Mouse (Mus musculus) retina, embryonic 14.5 days (tissue): ENCODE results near the gene Ankfy1.
A peak's percentile ranks its signal among the peaks of the same experiment; 100 is the strongest.

Source experiments
- DNase-seq: peaks from one replicate; pipeline ENCODE4 v3.0.0-alpha.2; 2015; ENCODE audit warnings: low spot score

Gene Ankfy1

GRCm38 (mm10) chr11:72795455-72796295 is 105.9 kb downstream of the Ankfy1 start, which contains the start of the genes Cyb5d2 and Zzef1:
Gene Cyb5d2 (minus strand): TSS chr11:72796142.
Gene Zzef1 (plus strand): TSS chr11:72796226.
- DNase-seq, result peak; percentile 97

GRCm38 (mm10) chr11:72796296-72796687 is 106.5 kb downstream of the Ankfy1 start:
- no peak for DNase-seq

DNA sequence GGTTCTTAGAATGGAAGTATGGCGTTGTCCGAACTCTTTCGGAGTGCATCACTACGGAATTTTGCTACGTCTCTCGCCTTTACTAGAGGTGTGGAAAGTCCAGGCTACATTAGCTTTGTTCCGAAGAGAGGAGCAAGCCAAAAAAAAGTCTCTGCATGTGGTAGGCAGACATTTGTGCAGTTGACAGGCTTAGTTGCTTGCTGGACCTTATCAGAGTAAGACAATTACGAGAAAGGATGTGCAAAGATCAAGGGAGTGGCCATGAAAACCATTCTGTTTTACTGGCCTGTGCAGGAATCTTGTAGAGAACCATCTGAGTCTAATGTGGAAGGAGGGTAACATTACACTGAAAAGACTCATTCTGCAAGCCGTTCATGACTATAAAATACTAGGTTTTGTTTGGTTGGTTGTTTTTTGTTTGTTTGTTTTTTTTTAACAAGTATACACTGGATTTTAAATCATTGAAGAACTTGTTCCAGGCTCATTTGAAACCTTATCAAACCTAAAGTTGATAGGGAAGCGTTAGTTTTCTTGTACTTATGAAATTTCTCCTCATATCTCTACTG is 107.0 kb downstream of the Ankfy1 start:
- no peak for DNase-seq

GRCm38 (mm10) chr11:72798112-72798511 is 108.3 kb downstream of the Ankfy1 start:
- DNase-seq, result no peak

DNA sequence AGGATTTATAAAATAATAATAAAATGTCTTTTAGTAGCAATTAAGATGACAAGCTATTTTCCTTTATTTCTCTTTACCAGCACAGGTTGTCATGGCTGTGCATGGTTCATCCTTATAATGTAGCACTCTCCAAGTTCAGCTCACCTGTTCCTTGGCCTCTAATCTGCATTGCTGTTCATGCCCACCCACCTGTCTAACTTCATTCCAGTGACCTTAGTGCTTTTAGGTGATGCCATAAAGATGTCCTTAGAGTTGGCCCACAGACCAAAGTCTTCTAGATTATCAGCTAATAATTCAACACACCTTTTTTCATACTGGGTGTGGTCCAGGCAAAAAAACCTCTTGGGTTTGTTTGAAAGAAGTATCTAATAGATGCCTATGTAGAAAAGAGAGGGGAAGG is 111.4 kb downstream of the Ankfy1 start:
- no peak for DNase-seq

DNA sequence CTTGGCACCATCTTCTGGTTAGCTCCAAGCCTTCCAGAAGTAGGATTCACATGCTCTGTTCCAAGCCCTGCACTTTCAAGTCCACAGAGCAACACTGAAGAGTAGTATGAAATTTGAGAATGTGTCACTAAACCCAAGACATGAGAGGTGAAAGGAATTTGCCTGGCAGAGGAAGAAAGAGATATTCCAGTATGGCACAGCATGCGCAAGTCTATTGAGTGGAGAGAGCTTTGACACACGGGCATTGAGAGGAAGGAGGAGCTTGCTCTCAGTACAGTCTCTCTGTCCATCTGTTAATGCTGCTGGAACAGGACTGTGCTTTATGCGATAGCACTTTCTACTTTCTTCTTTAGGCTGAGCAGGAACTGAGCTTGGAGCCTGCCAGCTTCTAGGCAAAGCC is 113.2 kb downstream of the Ankfy1 start:
- DNase-seq, result no peak

DNA sequence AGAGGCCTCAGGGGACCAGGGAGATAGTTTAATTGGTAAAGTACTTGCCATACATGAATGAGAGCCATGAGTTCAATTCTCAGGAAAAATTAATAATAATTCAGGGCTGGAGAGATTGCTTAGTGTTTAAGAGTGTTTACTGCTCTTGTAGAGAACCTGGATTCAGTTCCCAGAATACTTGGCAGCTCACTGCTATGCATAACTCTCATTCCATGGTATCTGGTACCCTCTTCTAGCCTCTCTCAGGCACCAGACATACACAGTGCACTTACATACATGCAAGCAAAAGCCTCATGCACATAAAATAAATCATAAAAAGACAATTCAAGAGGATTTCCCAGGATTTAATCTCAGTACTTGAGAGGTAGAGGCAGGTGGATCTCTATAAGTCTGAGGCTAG is 114.8 kb downstream of the Ankfy1 start:
- no peak for DNase-seq

- no peak for DNase-seq
Measured at GRCm38 (mm10) chr11:72805232-72805631, 115.4 kb downstream of the Ankfy1 start.

GRCm38 (mm10) chr11:72806556-72806955 is 116.8 kb downstream of the Ankfy1 start:
- no peak for DNase-seq

DNA sequence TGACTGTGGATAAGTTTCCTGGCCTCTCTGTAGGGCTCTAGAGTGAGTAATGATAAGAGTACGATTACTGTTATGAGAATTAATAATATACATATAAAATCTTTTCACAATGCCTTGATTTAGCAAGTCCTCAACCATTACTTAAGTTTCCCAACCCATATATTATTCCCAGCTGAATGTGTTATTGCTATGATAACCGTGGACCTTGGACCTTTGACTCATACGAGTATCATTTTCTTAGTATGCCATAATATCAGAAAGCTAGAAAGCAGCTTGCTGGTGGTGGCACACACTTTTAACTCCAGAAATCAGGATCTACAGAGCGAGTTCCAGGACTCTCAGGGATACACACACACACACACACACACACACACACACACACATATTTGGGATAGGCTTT is 118.2 kb downstream of the Ankfy1 start:
- DNase-seq, result no peak

DNA sequence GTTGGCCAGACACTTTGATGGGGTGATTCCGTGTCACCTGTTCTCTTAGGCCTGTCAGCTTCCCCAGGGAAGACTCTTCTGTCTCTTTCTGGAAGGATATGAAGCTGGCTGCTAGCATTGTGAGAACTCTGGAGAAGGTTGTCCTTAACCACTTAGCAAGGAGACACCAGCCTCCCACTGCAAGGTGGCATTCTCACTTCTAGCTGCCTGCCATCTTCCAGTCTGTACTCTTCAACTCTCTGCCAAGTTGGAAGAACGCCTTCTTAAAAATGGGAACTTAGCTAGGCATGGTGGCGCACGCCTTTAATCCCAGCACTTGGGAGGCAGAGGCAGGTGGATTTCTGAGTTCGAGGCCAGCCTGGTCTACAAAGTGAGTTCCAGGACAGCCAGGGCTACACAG is 123.9 kb downstream of the Ankfy1 start:
- no peak for DNase-seq

GRCm38 (mm10) chr11:72814188-72814587 is 124.4 kb downstream of the Ankfy1 start:
- no peak for DNase-seq

DNA sequence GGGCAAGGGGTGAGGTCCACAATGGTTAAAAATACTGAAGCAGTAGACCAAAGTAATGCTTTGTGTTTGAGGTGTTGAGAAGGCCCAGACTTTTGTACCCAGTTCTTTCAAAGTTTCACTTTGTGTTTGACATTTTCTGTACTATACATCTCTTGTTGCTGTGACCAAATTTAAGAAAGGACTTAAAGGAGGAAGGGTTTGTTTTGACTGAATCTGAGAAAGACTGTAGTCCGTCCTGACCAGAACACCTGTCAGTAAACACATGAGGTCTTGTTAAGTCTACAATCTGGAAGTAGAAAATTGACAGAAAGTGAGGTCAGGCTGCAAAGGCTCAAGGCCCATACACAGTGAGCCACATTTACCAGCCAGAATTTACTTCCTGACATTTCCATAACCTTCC is 127.1 kb downstream of the Ankfy1 start:
- DNase-seq, result no peak

- no peak for DNase-seq
Measured at GRCm38 (mm10) chr11:72818067-72818466, 128.3 kb downstream of the Ankfy1 start.

DNA sequence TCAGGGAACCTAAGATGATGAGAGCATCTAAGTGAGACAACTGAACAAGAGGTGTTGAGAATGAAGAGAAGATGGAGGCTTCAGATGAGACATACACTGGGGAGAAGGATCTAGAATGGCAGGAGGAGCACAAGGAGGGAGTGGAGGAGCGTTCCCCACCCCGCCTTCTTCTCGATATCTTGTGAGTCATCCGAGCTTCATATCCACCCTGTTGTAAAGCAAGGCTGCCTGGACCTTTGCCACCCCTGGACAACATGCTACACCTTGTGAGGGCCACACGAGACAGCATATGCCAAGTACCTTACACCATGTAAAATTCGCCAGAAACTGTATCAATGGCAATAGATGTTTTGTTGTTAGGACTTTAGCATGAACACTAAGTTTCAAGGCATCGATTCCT is 131.2 kb downstream of the Ankfy1 start:
- DNase-seq, result no peak
